Mouse (Mus musculus) megakaryocyte, embryonic 14.5 days (primary cell): ENCODE results near the gene Trim72.

ENCODE experiments used
- FLI1 ChIP-seq: IDR thresholded peaks from 2 replicates; pipeline ENCODE4 v1.6.1; 2012; ENCODE audit warnings: low read length, inconsistent platforms, mixed read lengths
- GATA1 ChIP-seq: IDR thresholded peaks from 3 replicates; pipeline ENCODE4 v1.6.1; 2012; ENCODE audit warnings: mixed read lengths, low read length, inconsistent platforms, borderline replicate concordance

DNA sequence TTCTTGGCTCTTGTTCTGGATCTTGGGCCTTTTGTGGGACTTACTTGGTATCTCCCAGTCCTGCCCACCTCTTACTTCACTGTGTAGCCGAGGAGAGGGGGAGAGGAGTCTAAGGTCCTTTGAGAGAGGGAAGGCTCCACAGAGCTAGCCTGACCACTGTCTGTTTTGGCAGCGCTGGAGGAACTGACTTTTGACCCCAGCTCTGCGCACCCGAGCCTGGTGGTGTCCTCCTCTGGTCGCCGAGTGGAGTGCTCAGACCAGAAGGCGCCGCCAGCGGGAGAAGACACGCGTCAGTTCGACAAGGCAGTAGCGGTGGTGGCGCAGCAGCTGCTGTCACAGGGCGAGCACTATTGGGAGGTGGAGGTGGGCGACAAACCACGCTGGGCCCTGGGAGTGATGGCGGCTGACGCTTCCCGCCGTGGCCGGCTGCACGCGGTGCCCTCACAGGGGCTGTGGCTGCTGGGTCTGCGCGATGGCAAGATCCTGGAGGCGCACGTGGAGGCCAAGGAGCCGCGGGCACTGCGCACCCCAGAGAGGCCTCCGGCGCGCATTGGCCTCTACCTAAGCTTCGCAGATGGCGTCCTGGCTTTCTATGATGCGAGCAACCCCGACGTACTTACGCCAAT is 6.1 kb downstream of the Trim72 start:
- TF ChIP-seq GATA1, result no peak
- no peak for TF ChIP-seq FLI1
